Mouse (Mus musculus) CD4-positive, CD25-positive, alpha-beta regulatory T cell (primary cell): ENCODE data around the gene Nacc2. TPM values are rescaled to one million over a fixed set of nuclear protein-coding genes. Genes with fewer than 3 reads are reported as not detected.

ENCODE experiments used
- polyA plus RNA-seq: library from polyadenylated mRNA; unstranded; fragments of 100-300 nt; shearing (Covaris generic); gene quantifications from one replicate; pipeline ENCODE4 v1.2.1, GENCODE M21; 2017

Nacc2 gene
- 1.3 TPM for polyA plus RNA-seq

DNA sequence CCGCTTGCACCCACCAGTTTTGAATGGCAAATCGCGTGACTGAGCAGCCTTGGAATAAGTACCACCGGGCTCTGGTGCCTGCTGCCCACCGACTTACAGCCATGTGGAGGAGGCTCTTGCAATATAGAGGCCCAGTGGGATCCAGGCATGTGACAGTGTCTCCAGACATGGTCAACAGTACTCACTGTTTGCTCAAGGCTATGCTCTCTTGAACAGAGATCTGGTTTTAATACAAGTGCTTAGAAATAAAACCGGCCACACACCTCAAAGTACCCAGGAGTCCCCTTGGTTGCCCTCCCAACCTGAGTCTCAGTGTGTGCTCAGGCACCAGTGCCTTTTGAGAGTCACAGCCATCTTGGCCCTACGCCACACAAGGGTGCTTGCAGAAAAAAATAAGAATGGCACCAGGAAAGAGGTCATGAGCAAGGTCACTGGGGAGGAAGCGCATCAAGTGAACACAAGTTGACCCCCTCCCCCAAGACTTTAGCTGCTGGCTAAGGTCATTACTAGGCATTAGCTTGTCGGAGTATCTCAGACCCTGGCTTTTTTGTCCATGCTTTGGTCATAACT, at the start of gene Nacc2:
TSS of gene Nacc2 (minus strand) at position 142 of the 570 bp plus-strand sequence.

DNA sequence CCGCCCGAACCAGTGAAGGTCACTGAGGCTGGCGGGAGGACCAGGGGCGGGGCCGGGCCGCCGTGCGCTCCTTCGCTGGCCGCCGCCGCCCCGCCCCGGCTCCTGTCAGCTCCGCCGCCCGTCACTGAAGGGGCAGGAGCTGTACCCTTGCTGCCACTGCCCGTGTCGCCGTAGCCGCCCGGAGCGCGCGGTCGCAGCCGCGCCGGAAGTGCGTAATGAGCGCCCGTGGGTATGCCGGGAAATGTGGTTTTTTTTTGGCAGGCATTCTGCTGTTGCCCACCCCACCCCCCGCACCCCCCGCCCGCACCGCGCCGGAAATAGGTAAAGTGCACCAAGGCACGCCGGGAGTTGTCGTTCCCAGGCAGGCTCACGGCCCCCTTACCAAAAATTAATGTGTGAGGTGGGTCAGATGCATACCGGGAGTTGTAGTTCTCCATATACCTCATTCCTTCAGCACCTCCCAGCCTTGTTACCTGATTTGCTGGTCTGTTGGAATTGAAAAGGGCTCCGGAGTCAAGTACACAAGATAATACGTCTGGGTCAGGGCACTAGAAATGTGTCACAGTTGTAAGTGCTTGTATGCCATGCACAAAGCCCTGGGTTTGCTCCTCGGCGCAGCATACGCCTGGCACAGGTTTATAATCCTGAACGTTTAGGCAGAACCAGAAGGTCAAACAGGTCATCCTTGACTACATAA, 101.3 kb downstream of the Nacc2 start, which contains the start of gene Ubac1:
TSS of gene Ubac1 (minus strand) at position 187 of the 697 bp plus-strand sequence.

Other genes with a start within 250 kb of the Nacc2 start
- 29.1 TPM for gene Camsap1, start 139.9 kb downstream of the Nacc2 start, polyA plus RNA-seq
- gene Ubac1, start 101.5 kb downstream of the Nacc2 start, polyA plus RNA-seq: 67.3 TPM
- gene Lhx3, start 85.1 kb upstream of the Nacc2 start, polyA plus RNA-seq: not detected
- gene Qsox2, start 114.3 kb upstream of the Nacc2 start, polyA plus RNA-seq: 11.5 TPM
- gene Ccdc187, start 171.3 kb upstream of the Nacc2 start, polyA plus RNA-seq: 0.05 TPM
- 10.5 TPM for gene Gpsm1, start 192.3 kb upstream of the Nacc2 start, polyA plus RNA-seq
- gene Dnlz, start 228.9 kb upstream of the Nacc2 start, polyA plus RNA-seq: 20.6 TPM
- gene Card9, start 237.7 kb upstream of the Nacc2 start, polyA plus RNA-seq: 3.4 TPM